Mouse (Mus musculus) heart, postnatal 36 days (tissue): ENCODE results near the gene Gprc5d. TPM values are rescaled to one million over a fixed set of nuclear protein-coding genes. Genes with fewer than 3 reads are reported as not detected.
A peak's percentile ranks its signal among the peaks of the same experiment; 100 is the strongest.

Experiments used
- DNase-seq, 2 experiments: peaks; one replicate each; pipeline ENCODE4 v3.0.0; 2021 to 2022
- intact Hi-C: fragments of 180-260 bp; cut with DNase I; formaldehyde crosslinking; loops from one replicate; pipeline ENCODE4 v1.15.1; 2025
- total RNA-seq, 2 experiments: library from RNA; stranded (reverse); gene quantifications; 2 replicates each; pipeline ENCODE4 v1.2.3; 2021

The Gprc5d gene
- total RNA-seq, 2 experiments from 2014 or later: not detected

DNA sequence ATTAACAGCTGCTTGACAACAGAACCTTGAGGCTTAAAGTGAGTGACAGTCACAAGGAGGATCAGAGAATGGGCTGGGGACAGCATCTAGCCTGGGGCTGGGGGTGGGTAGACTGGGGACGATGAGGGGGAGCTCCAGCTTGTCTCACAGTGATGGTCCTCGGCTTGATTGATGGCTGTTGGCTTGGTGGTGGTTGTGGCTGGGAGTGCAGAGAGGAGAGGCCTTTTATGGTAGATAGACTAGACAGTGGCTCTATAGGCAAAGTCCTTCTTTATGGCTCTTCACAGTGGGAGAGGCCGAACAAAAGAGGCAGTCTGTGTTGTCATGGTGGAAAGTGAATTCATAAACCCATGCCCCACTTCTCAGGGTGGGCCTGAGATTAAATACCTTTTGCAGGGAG is 41.9 kb downstream of the Gprc5d start:
- intact Hi-C loops: no loop called here
- no peak for DNase-seq

DNA sequence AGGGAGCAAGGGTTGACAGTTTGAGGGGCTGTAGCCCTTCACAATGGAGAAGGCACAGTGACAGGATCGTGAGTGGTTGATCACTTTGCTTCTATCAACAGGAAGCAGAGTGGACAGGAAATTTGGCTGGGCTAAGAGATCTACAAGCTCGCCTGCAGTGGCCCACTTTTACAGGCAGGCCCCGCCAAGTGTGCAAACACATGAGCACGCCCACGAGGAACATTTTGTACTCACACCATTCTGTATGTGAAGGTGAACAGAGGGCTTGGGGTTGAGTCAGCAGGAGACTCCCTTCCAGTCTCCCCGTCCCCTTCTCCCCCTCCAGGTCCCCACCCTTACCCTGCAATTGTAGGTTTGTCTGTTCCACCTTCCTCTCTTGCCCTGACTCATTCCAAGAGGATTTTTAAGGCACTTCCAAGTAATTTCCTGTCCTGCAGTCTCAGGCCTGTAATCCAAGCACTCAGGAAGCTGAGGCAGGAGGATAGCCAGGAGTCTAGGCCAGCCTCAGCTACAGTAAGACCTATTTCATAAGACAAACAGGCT is 43.6 kb downstream of the Gprc5d start:
- no peak for DNase-seq
- intact Hi-C loops: no loop called here

- no peak for DNase-seq
- intact Hi-C loops: no loop called here
Measured at GRCm38 (mm10) chr6:135070347-135070746, 47.7 kb downstream of the Gprc5d start.

- no peak for DNase-seq
- intact Hi-C loops: no loop called here
Measured at GRCm38 (mm10) chr6:135069856-135070255, 48.2 kb downstream of the Gprc5d start.

- intact Hi-C loops: no loop called here
- DNase-seq: no peak
Measured at GRCm38 (mm10) chr6:135068221-135068620, 49.9 kb downstream of the Gprc5d start.

DNA sequence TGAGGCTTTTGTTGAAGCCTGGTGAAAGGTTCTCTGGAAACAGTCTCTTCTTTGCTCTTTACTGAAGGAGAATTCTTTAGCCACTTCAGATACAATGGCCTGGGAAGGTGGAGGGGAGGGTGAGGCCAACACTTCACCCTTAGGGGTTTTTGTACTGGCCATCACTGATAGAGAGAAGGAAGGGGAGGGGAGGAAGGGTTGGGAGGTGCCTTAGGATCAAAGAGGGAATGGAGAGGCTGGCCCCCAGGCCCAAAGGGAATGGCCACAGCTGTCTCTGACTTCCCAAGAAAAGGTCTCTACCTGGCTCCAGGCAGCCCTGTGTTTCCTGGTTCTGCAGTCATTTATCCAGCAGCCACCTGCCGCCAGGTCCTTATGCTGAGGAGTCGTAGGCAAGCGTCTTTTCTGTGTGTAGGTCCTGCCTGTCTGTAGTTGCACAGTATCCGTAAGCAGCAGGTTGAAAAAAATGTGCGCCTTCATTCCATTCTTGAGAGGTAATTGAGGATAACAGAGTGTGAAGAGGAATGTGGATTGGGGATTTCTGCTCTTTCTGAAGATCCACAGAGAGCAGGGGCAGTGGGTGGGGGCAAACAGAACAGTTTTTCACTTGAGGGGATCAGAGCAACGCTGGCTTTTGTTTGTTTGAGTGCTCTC is 51.2 kb downstream of the Gprc5d start:
- intact Hi-C loops: no loop called here
- DNase-seq: no peak

GRCm38 (mm10) chr6:135065236-135065957 is 52.7 kb downstream of the Gprc5d start, which contains the start of gene Gprc5a:
TSS of gene Gprc5a (plus strand) at chr6:135065651.
- DNase-seq: peak; percentile 46 to 56
- intact Hi-C loops: no loop called here

DNA sequence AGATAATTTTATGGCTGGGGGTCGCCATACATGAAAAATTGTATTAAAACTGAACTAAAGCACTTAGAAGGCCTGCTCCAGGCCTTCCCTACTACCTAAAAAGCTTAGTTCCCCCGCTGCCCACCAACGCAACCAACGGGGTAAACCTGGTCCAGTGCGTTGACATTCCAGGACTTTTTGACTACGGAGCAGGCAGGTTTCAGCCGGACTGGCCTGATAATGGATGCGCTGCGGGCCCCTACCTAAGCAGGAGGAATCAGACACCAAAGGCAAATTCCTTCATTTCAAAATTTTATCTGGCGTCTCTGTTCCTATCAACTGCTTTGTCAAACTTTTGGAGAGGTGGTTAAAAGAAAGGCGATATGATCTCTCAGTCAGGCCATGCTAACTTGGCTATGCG is 53.5 kb downstream of the Gprc5d start:
- DNase-seq: no peak
- intact Hi-C loops: no loop called here

GRCm38 (mm10) chr6:135060728-135061127 is 57.4 kb downstream of the Gprc5d start:
- intact Hi-C loops: no loop called here

More at GRCm38 (mm10) chr6:135060728-135061127, 57.4 kb downstream of the Gprc5d start:
- no peak for DNase-seq

Other genes with a start within 250 kb of the Gprc5d start
- gene Gpr19, start 219.7 kb downstream of the Gprc5d start, total RNA-seq: 1 to 10 TPM; 4.4 to 5.2 TPM
- 10 to 100 TPM; 50.9 to 53.6 TPM for gene Cdkn1b, start 197.9 kb downstream of the Gprc5d start, total RNA-seq
- gene Apold1, start 136.6 kb downstream of the Gprc5d start, total RNA-seq: 10 to 100 TPM in 1 of 2 experiments, 1 to 10 TPM in 1; 5.1 to 15.6 TPM
- gene Ddx47, start 106.7 kb downstream of the Gprc5d start, total RNA-seq: 10 to 100 TPM; 38.1 to 39.9 TPM
- 1 to 10 TPM in 1 of 2 experiments, under 1 TPM in 1; 0.81 to 1.3 TPM for gene Gprc5a, start 52.6 kb downstream of the Gprc5d start, total RNA-seq
- gene Fam234b, start 79.7 kb upstream of the Gprc5d start, total RNA-seq: 1 to 10 TPM; 7.0 to 9.2 TPM
- gene Hebp1, start 79.7 kb upstream of the Gprc5d start, total RNA-seq: 10 to 100 TPM; 50.3 to 53.5 TPM
- gene Gsg1, start 136.1 kb upstream of the Gprc5d start, total RNA-seq: under 1 TPM; 0.24 to 0.47 TPM
- gene Pbp2, start 192.1 kb upstream of the Gprc5d start, total RNA-seq: not detected
- gene Emp1, start 244.3 kb upstream of the Gprc5d start, total RNA-seq: 10 to 100 TPM; 46.9 to 53.3 TPM